Mouse (Mus musculus) embryonic facial prominence, embryonic 11.5 days (tissue): ENCODE measurements around the gene Nr2f2. TPM values are rescaled to one million over a fixed set of nuclear protein-coding genes. Genes with fewer than 3 reads are reported as not detected.
A peak's percentile ranks its signal among the peaks of the same experiment; 100 is the strongest.

Experiments used
- ATAC-seq: fragments of 200-750 bp; cut with Nextera tagmentation; replicated peaks from 2 replicates; pipeline ENCODE4 v1.8.0; 2017; ENCODE audit warnings: low read depth; ENCODE audit not compliant: insufficient number of reproducible peaks, low FRiP score, low TSS enrichment
- DNase-seq: peaks from one replicate; pipeline ENCODE4 v3.0.0-alpha.2; 2015; ENCODE audit warnings: low spot score
- H3K27ac ChIP-seq: fragments of 300-500 bp; sonication (generic); replicated peaks from 2 replicates; pipeline ENCODE4 v1.5.1; 2014; ENCODE audit warnings: mild to moderate bottlenecking, low read depth, low read length, control low read depth
- H3K27me3 ChIP-seq: fragments of 300-500 bp; sonication (generic); 2 replicates; pipeline ENCODE4 v1.6.1; 2014; ENCODE audit warnings: mild to moderate bottlenecking, low read length, moderate library complexity, mixed read lengths; ENCODE audit not compliant: control insufficient read depth, insufficient read depth
- H3K36me3 ChIP-seq: fragments of 300-500 bp; sonication (generic); replicated peaks from 2 replicates; pipeline ENCODE4 v1.6.1; 2014; ENCODE audit warnings: low read depth, mild to moderate bottlenecking, low read length, moderate library complexity, mixed read lengths; ENCODE audit not compliant: control insufficient read depth, insufficient read depth
- H3K4me1 ChIP-seq: fragments of 300-500 bp; sonication (generic); 2 replicates; pipeline ENCODE4 v1.6.1; 2014; ENCODE audit warnings: low read length, mixed read lengths; ENCODE audit not compliant: control insufficient read depth, insufficient read depth
- H3K4me2 ChIP-seq: fragments of 300-500 bp; sonication (generic); 2 replicates; pipeline ENCODE4 v1.6.1; 2014; ENCODE audit warnings: low read depth, mild to moderate bottlenecking, control low read depth, low read length, moderate library complexity
- H3K4me3 ChIP-seq: fragments of 300-500 bp; sonication (generic); 2 replicates; pipeline ENCODE4 v1.5.1; 2014; ENCODE audit warnings: low read depth, low read length, control low read depth
- H3K9ac ChIP-seq: fragments of 300-500 bp; sonication (generic); replicated peaks from 2 replicates; pipeline ENCODE4 v1.6.1; 2014; ENCODE audit warnings: mild to moderate bottlenecking, control low read depth, low read length
- H3K9me3 ChIP-seq: fragments of 300-500 bp; sonication (generic); replicated peaks from 2 replicates; pipeline ENCODE4 v1.6.1; 2016; ENCODE audit warnings: mild to moderate bottlenecking, low read length, inconsistent platforms, mixed read lengths; ENCODE audit not compliant: control insufficient read depth
- WGBS: fragments of 180-500 bp; shearing (Covaris S2); extraction: QIAGEN DNeasy Blood & Tissue Kit; methylation state at CpG from one replicate; pipeline ENCODE4 v1.1.7; 2014; 5-methylcytosine and 5-hydroxymethylcytosine counted together
- polyA plus RNA-seq: library from polyadenylated mRNA; unstranded; fragments of >200 nt; fragmentation: Nextera tagmentation; extraction: Ambion mirVana; gene quantifications from 2 replicates; pipeline ENCODE4 v1.2.1, GENCODE M21; 2014

Nr2f2 gene
- polyA plus RNA-seq, 1 experiment from 2014 or later = 114 TPM

DNA sequence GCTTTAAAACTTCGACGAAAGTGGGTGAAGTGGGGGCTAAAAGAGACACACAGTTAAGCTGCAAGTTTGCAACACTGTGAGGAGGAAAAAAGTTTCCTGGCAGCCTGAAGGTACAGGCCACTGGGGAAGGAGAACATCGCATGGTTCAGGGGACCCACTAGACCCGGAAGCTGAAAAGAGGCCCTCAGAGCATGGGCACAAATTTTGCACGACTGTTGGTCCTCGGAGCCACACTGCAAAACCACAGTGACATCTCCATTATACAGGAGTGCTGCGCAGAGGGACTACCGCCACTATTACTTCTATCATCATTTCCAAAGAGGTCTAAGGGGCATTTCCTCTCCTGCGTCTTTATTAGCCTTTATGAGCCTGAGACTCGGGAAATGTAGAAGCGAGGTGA is 32.7 kb downstream of the Nr2f2 start:
- Histone ChIP-seq H3K27me3 (peaks cover 41% of the 10 kb centered on the region), H3K36me3 (no peaks in the 10 kb centered on the region), H3K4me1 (peaks cover 4% of the 10 kb centered on the region), H3K4me2 (no peak overlapping the region; the same call in 1 of the 2 replicates), H3K9ac (no peak overlapping the region; the same call in 1 of the 2 replicates), H3K27ac (no peak overlapping the region), H3K4me3 (no peak overlapping the region), H3K9me3 (no peaks in the 10 kb centered on the region)
- ATAC-seq (no peak), DNase-seq (peak; percentile 15)
- 6% methylated on average over 11 of the region's 11 CpGs for WGBS

- 8% methylated on average over 14 of the region's 14 CpGs for WGBS
- Histone ChIP-seq H3K27me3 (peaks cover 37% of the 10 kb centered on the region), H3K4me1 (peaks cover 4% of the 10 kb centered on the region), H3K4me2 (no peak overlapping the region; the same call in 1 of the 2 replicates), H3K9me3 (no peaks in the 10 kb centered on the region), H3K4me3 (no peak overlapping the region), H3K27ac (no peak overlapping the region), H3K9ac (no peak overlapping the region; the same call in 1 of the 2 replicates), H3K36me3 (no peaks in the 10 kb centered on the region)
- DNase-seq (peak; percentile 9), ATAC-seq (no peak)
Observed at GRCm38 (mm10) chr7:70332926-70333664, 33.4 kb downstream of the Nr2f2 start.

DNA sequence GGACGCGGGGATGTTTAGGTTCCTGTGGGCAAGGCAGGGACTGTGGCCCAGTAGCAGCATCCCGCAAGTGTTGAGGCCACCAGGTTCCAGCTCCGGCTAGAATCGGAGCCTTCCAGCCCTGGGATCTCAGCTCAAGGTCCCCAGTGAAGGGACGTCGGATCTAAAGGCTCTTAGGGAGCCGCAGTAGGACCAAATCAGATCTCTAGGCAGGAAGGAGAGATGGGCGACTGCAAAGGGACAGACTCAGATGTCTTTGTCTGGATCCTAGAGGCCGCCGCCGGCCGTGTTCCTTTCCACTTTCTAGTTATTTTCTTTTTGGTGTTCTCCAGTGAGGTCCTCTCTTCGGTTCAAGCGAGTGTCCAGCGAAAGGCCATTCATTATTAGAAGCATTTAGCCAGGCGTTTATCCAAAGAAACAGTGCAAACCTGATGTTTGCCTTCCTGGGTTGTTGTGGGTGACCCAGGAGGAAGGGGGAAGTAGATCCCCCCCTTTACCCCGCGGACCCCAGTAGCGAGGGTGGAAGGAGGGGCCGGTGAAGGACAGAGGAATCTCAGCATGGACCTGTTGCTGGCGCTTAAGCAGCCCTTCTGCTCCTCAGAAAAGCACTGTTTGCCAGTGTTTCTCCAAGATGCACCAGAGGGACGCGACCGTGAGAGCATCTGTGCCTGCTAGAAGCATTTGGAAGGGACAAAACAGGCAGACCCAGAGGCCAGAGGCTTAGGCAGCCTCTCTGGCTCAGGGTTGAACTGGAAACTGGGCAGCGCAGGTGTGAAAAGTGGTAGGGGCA is 34.3 kb downstream of the Nr2f2 start:
- Histone ChIP-seq H3K27me3 (peaks cover 33% of the 10 kb centered on the region), H3K4me3 (peak overlapping the region; percentile 42), H3K27ac (peak overlapping the region; percentile 37; the same call in 1 of the 2 replicates), H3K4me2 (peak overlapping the region; percentile 89), H3K36me3 (no peaks in the 10 kb centered on the region), H3K9ac (peak overlapping the region; percentile 22), H3K9me3 (no peaks in the 10 kb centered on the region), H3K4me1 (peaks cover 4% of the 10 kb centered on the region)
- ATAC-seq = no peak
- peak; percentile 14 for DNase-seq
- WGBS = 2% methylated on average over 26 of the region's 26 CpGs

DNA sequence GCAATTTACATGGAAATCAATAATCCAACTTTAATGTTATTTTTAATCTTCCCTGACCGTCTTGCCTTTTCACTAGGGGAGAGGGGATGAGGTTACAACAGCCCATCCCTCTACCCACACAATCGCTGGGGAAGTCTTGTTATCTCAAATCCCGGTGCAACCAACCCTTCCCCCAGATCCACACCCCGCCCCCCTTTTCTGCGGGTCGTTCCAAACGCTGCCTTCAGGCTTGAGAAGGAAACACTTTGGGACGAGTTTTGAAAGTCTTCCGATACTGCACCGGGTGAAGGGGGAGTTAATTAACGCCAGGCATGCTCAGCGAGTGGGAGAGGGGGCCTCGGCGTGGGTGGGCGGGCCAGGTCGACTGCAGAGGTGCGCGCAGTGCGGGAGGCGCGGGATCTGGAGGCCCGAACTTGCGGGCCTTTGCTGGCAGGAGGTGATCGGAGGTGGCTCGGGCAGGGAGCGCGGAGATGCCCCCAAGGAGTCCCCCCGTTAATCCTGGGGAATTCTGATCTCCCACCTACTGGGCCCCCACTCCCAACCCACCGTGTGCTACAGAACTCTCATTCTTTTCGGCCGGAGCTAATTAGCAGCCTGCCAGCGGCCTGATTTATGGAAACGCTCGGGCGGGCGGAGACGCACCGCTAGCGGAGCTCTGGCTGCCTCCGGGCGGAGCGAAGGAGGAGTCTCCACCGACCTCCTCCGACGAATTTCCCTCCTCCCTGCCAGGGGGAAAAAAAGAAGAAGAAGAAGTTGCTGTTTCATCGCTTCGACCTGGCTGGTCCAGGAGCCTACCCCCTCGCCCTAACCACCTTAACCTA is 35.1 kb downstream of the Nr2f2 start:
- H3K27me3 ChIP-seq = peaks cover 34% of the 10 kb centered on the region
- H3K9ac ChIP-seq = peak overlapping the region; percentile 22
- no peaks in the 10 kb centered on the region for H3K36me3 ChIP-seq
- H3K27ac ChIP-seq = peak overlapping the region; percentile 70
- whole genome bisulfite sequencing = under 1% methylated on average over 48 of the region's 48 CpGs
- DNase-seq = peak; percentile 81
- ATAC-seq = peak; percentile 55
- peaks cover 4% of the 10 kb centered on the region for H3K4me1 ChIP-seq
- peak overlapping the region; percentile 42 for H3K4me3 ChIP-seq
- H3K9me3 ChIP-seq = no peaks in the 10 kb centered on the region
- H3K4me2 ChIP-seq = peak overlapping the region; percentile 89

DNA sequence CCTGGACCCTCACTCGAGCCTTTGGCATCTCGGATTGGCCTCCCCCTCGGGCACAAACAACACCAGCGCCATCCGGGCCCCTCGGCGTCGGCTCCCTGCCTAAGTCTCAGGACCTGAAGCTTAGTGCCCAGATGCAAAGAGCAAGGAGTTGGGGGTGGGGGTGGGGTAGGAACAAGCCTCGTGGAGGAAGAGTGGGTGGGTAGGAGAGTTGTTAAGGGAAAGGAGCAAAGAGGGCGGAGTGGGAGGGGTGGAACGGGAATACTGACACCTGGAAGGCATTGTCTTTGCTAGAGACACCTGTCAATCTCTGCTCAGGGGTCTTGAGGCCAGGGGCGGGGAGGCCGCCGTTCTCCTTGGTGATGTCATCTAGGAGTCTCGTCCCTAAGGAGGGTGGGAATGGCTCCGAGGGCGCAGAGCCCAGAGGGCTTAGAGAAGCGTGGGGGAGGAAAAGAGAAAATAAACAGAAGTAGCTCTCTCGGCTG is 35.7 kb downstream of the Nr2f2 start:
- H3K36me3 ChIP-seq = no peaks in the 10 kb centered on the region
- H3K27ac ChIP-seq = 0 out of 2 replicates have a peak overlapping the region, but pooled peaks have one; percentile 7
- H3K4me1 ChIP-seq = peaks cover 4% of the 10 kb centered on the region
- peak overlapping the region; percentile 89 for H3K4me2 ChIP-seq
- peaks cover 36% of the 10 kb centered on the region for H3K27me3 ChIP-seq
- under 1% methylated on average over 19 of the region's 19 CpGs for WGBS
- no peaks in the 10 kb centered on the region for H3K9me3 ChIP-seq
- peak; percentile 54 for DNase-seq
- H3K4me3 ChIP-seq = peak overlapping the region; percentile 42
- no peak overlapping the region; the same call in 1 of the 2 replicates for H3K9ac ChIP-seq
- peak; percentile 44 for ATAC-seq

GRCm38 (mm10) chr7:70330207-70330562 is 36.4 kb downstream of the Nr2f2 start:
- DNase-seq (no peak), ATAC-seq (no peak)
- WGBS = 3% methylated on average over 12 of the region's 12 CpGs
- Histone ChIP-seq H3K27ac (no peak overlapping the region), H3K4me3 (peak overlapping the region; percentile 11), H3K27me3 (peaks cover 37% of the 10 kb centered on the region), H3K4me2 (0 out of 2 replicates have a peak overlapping the region, but pooled peaks have one; percentile 20), H3K4me1 (peaks cover 4% of the 10 kb centered on the region), H3K36me3 (no peaks in the 10 kb centered on the region), H3K9me3 (no peaks in the 10 kb centered on the region), H3K9ac (no peak overlapping the region)

DNA sequence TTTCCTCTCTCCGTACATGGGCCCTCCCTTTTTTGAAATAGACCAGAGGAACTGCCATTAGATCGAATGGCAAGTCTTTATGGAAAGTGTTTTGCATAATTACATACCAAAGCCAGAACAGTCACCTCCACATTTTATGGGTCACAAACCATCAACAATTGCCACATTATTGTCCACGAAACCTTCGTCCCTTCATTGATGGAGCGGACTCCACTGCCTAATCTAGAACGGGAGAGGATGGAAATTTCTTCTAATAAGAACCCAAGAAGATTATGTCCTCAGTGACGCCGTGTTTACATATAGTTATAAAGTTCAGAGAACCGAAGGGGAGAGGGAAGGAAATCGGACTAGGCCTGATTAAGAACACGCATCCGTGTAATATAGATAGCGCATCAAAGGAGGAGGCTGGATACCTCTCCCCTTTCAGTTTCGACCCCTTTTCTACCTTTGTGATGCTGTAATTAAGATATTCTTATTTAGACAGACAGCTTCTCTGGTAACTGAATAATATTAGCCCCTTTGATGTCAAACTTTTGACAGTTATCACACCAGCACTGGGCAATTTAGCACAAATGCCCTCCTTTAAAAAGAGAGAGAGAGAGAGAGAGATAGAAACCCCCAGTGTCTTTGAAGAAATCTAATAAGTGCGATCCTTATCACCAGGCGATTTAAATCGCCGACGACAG is 36.9 kb downstream of the Nr2f2 start:
- WGBS = 5% methylated on average over 19 of the region's 19 CpGs
- Histone ChIP-seq H3K4me2 (0 out of 2 replicates have a peak overlapping the region, but pooled peaks have one; percentile 20), H3K9ac (no peak overlapping the region), H3K36me3 (no peaks in the 10 kb centered on the region), H3K27ac (no peak overlapping the region), H3K4me3 (no peak overlapping the region; the same call in 1 of the 2 replicates), H3K4me1 (peaks cover 4% of the 10 kb centered on the region), H3K9me3 (no peaks in the 10 kb centered on the region), H3K27me3 (peaks cover 37% of the 10 kb centered on the region)
- DNase-seq = peak; percentile 10
- ATAC-seq = no peak
